Mouse (Mus musculus) MEL (cell line): ENCODE measurements around the gene Gpn3. TPM values are rescaled to one million over a fixed set of nuclear protein-coding genes. Genes with fewer than 3 reads are reported as not detected.

ENCODE experiments used
- DNase-seq: peaks from one replicate; pipeline ENCODE4 v3.0.0; 2011; ENCODE audit warnings: low read depth, low spot score
- H3K27ac ChIP-seq: 2 replicates; pipeline ENCODE4 v1.5.1; 2012; ENCODE audit warnings: low read depth, mild to moderate bottlenecking, control low read depth, low read length, moderate library complexity; ENCODE audit not compliant: control insufficient read depth
- H3K27me3 ChIP-seq, 2 experiments: fragments of 150-350 bp in 1 of 2; sonication (generic) in 1 of 2; 2 replicates each; pipeline ENCODE4 v1.6.1; 2012; ENCODE audit warnings: low read length in 2 of 2, mild to moderate bottlenecking in 2 of 2, improper control_type of control experiment in 1 of 2, moderate library complexity in 1 of 2; ENCODE audit not compliant: insufficient read depth in 2 of 2, control insufficient read depth in 1 of 2
- H3K36me3 ChIP-seq, 2 experiments: 2 replicates each; pipeline ENCODE4 v1.6.1; 2012 to 2014; ENCODE audit warnings: low read length in 2 of 2, improper control_type of control experiment in 1 of 2, inconsistent platforms in 1 of 2, mild to moderate bottlenecking in 1 of 2; ENCODE audit not compliant: insufficient read depth in 2 of 2, control insufficient read depth in 1 of 2
- H3K4me1 ChIP-seq, 2 experiments: fragments of 150-350 bp in 1 of 2; sonication (generic) in 1 of 2; 2 replicates each; pipeline ENCODE4 v1.6.1; 2012; ENCODE audit warnings: low read length in 2 of 2, improper control_type of control experiment in 1 of 2, mild to moderate bottlenecking in 1 of 2; ENCODE audit not compliant: insufficient read depth in 2 of 2, control insufficient read depth in 1 of 2
- H3K4me3 ChIP-seq, 2 experiments: fragments of 150-350 bp in 1 of 2; sonication (generic) in 1 of 2; 2 replicates each; pipeline ENCODE4 v1.5.1; 2012; ENCODE audit warnings: low read depth in 2 of 2, low read length in 2 of 2, mild to moderate bottlenecking in 2 of 2, moderate library complexity in 2 of 2, control low read depth in 1 of 2, improper control_type of control experiment in 1 of 2; ENCODE audit not compliant: control insufficient read depth in 1 of 2, insufficient read depth in 1 of 2
- H3K79me2 ChIP-seq: 2 replicates; pipeline ENCODE4 v1.6.1; 2012; ENCODE audit warnings: mild to moderate bottlenecking, low read length, moderate library complexity; ENCODE audit not compliant: control insufficient read depth, poor library complexity, insufficient read depth
- H3K9ac ChIP-seq: 2 replicates; pipeline ENCODE4 v1.6.1; 2012; ENCODE audit warnings: low read depth, mild to moderate bottlenecking, control low read depth, low read length, moderate library complexity; ENCODE audit not compliant: control insufficient read depth, poor library complexity, severe bottlenecking
- H3K9me3 ChIP-seq: fragments of 150-350 bp; sonication (generic); replicated peaks from 2 replicates; pipeline ENCODE4 v1.6.1; 2012; ENCODE audit warnings: mild to moderate bottlenecking, low read length, improper control_type of control experiment, moderate library complexity; ENCODE audit not compliant: insufficient read depth
- E2F4 ChIP-seq: IDR thresholded peaks from 2 replicates; pipeline ENCODE4 v1.6.1; 2011; ENCODE audit warnings: low read depth, low read length, improper control_type of control experiment, borderline replicate concordance
- ELF1 ChIP-seq: IDR thresholded peaks from 2 replicates; pipeline ENCODE4 v1.6.1; 2014; ENCODE audit warnings: low read depth, mild to moderate bottlenecking, inconsistent platforms, low read length, improper control_type of control experiment, moderate library complexity
- EP300 ChIP-seq, 2 experiments: IDR thresholded peaks; 2 replicates each; pipeline ENCODE4 v1.6.1; 2011; ENCODE audit warnings: improper control_type of control experiment in 2 of 2, low read length in 2 of 2, low read depth in 1 of 2, mild to moderate bottlenecking in 1 of 2
- GABPA ChIP-seq: IDR thresholded peaks from 2 replicates; pipeline ENCODE4 v1.6.1; 2012; ENCODE audit warnings: low read depth, mild to moderate bottlenecking, inconsistent platforms, low read length, improper control_type of control experiment, moderate library complexity
- HCFC1 ChIP-seq: IDR thresholded peaks from 2 replicates; pipeline ENCODE4 v1.6.1; 2012; ENCODE audit warnings: low read depth, mild to moderate bottlenecking, inconsistent platforms, low read length, improper control_type of control experiment, moderate library complexity
- JUND ChIP-seq: IDR thresholded peaks from 2 replicates; pipeline ENCODE4 v1.6.1; 2011; ENCODE audit warnings: low read depth, mild to moderate bottlenecking, improper control_type of control experiment, low read length
- MAX ChIP-seq: IDR thresholded peaks from 2 replicates; pipeline ENCODE4 v1.6.1; 2011; ENCODE audit warnings: low read length, improper control_type of control experiment
- MEF2A ChIP-seq: IDR thresholded peaks from 2 replicates; pipeline ENCODE4 v1.6.1; 2014; ENCODE audit warnings: low read depth, mild to moderate bottlenecking, inconsistent platforms, low read length, improper control_type of control experiment; ENCODE audit not compliant: poor library complexity, insufficient replicate concordance, severe bottlenecking; ENCODE audit errors: extremely low read depth
- MYB ChIP-seq: IDR thresholded peaks from 2 replicates; pipeline ENCODE4 v1.6.1; 2011; ENCODE audit warnings: mild to moderate bottlenecking, low read depth, low read length, improper control_type of control experiment
- MYC ChIP-seq: IDR thresholded peaks from 2 replicates; pipeline ENCODE4 v1.6.1; 2011; ENCODE audit warnings: low read depth, mild to moderate bottlenecking, low read length, improper control_type of control experiment, moderate library complexity
- NELFE ChIP-seq: IDR thresholded peaks from 2 replicates; pipeline ENCODE4 v1.6.1; 2011; ENCODE audit warnings: low read depth, low read length, improper control_type of control experiment
- NRF1 ChIP-seq: IDR thresholded peaks from 2 replicates; pipeline ENCODE4 v1.6.1; 2014; ENCODE audit warnings: low read depth, mild to moderate bottlenecking, inconsistent platforms, low read length, improper control_type of control experiment, moderate library complexity; ENCODE audit not compliant: poor library complexity, insufficient read depth, severe bottlenecking
- POLR2A ChIP-seq, 2 experiments: IDR thresholded peaks; 2 replicates each; pipeline ENCODE4 v1.6.1; 2011 to 2012; ENCODE audit warnings: low read length in 2 of 2, mild to moderate bottlenecking in 2 of 2, control low read depth in 1 of 2, improper control_type of control experiment in 1 of 2, low read depth in 1 of 2, moderate library complexity in 1 of 2; ENCODE audit not compliant: control insufficient read depth in 1 of 2, insufficient read depth in 1 of 2, poor library complexity in 1 of 2
- POLR2AphosphoS5 ChIP-seq: IDR thresholded peaks from 2 replicates; pipeline ENCODE4 v1.6.1; 2012; ENCODE audit warnings: low read depth, borderline replicate concordance, mild to moderate bottlenecking, inconsistent platforms, low read length, moderate library complexity, mixed read lengths
- RAD21 ChIP-seq: IDR thresholded peaks from 2 replicates; pipeline ENCODE4 v1.6.1; 2011; ENCODE audit warnings: mild to moderate bottlenecking, low read depth, low read length, improper control_type of control experiment
- SIN3A ChIP-seq: IDR thresholded peaks from 2 replicates; pipeline ENCODE4 v1.6.1; 2012; ENCODE audit warnings: low read length, improper control_type of control experiment, inconsistent platforms
- TAL1 ChIP-seq: IDR thresholded peaks from 2 replicates; pipeline ENCODE4 v1.6.1; 2012; ENCODE audit warnings: mild to moderate bottlenecking, inconsistent platforms, low read length, moderate library complexity, mixed read lengths
- TBP ChIP-seq: IDR thresholded peaks from 2 replicates; pipeline ENCODE4 v1.8.0; 2011; ENCODE audit warnings: low read depth, low read length, improper control_type of control experiment
- TCF12 ChIP-seq: IDR thresholded peaks from 2 replicates; pipeline ENCODE4 v1.6.1; 2014; ENCODE audit warnings: low read depth, mild to moderate bottlenecking, inconsistent platforms, low read length, improper control_type of control experiment, moderate library complexity
- UBTF ChIP-seq: IDR thresholded peaks from 2 replicates; pipeline ENCODE4 v1.6.1; 2012; ENCODE audit warnings: low read depth, mild to moderate bottlenecking, inconsistent platforms, low read length, improper control_type of control experiment, moderate library complexity, borderline replicate concordance; ENCODE audit not compliant: insufficient read depth
- USF1 ChIP-seq: IDR thresholded peaks from 2 replicates; pipeline ENCODE4 v1.6.1; 2014; ENCODE audit warnings: low read depth, mild to moderate bottlenecking, inconsistent platforms, low read length, improper control_type of control experiment, moderate library complexity
- ZKSCAN1 ChIP-seq: IDR thresholded peaks from 2 replicates; pipeline ENCODE4 v1.6.1; 2012; ENCODE audit warnings: low read depth, mild to moderate bottlenecking, inconsistent platforms, low read length, improper control_type of control experiment, moderate library complexity
- ZMIZ1 ChIP-seq: IDR thresholded peaks from 2 replicates; pipeline ENCODE4 v1.6.1; 2012; ENCODE audit warnings: low read depth, mild to moderate bottlenecking, inconsistent platforms, low read length, improper control_type of control experiment, moderate library complexity
- ZNF384 ChIP-seq: IDR thresholded peaks from 2 replicates; pipeline ENCODE4 v1.6.1; 2012; ENCODE audit warnings: low read depth, mild to moderate bottlenecking, inconsistent platforms, low read length, improper control_type of control experiment
- polyA plus RNA-seq, 2 experiments: library from polyadenylated mRNA; stranded (reverse) in 1 of 2; unstranded in 1 of 2; fragments of >175 nt in 1 of 2; fragments of >200 nt in 1 of 2; gene quantifications; 2 replicates each; pipeline versions ENCODE4 v1.2.1 to v1.2.4; 2012; ENCODE audit warnings: low replicate concordance in 2 of 2, low read depth in 1 of 2; ENCODE audit not compliant: insufficient read length in 2 of 2, insufficient read depth in 1 of 2, missing spikeins in 1 of 2
- total RNA-seq: library from RNA; depleted of rRNA; stranded (reverse); fragments of 300-350 nt; gene quantifications from 2 replicates; pipeline ENCODE4 v1.2.3, GENCODE M21; 2012

Gpn3 gene
- total and polyA plus RNA-seq, 3 experiments: 85.6 to 89.9 TPM; not detected in 1

- TF ChIP-seq E2F4 (peak; percentile 87; the same call in 1 of the 2 replicates), ZMIZ1 (peak; percentile 79), GABPA (no peak)
- TF ChIP-seq, all 39 proteins: peak for 19
Measured at GRCm38 (mm10) chr5:122353807-122354491, 17.7 kb upstream of the Gpn3 start, which contains the start of the genes Rad9b and Vps29 (continued).

- Histone ChIP-seq H3K4me1 (peaks cover 0 to 10% of the 10 kb centered on the region in 2 experiments; a peak in 2 of 4 replicates), H3K27ac (peak overlapping the region; percentile 3), H3K9ac (peak overlapping the region; percentile 82), H3K9me3 (no peaks in the 10 kb centered on the region), H3K27me3 (no peaks in the 10 kb centered on the region), H3K36me3 (peaks cover 0 to 11% of the 10 kb centered on the region in 2 experiments; a peak in 3 of 4 replicates), H3K4me3 (peak overlapping the region; percentile 67 to 77), H3K79me2 (peaks cover 15% of the 10 kb centered on the region)
- peak; percentile 58 for DNase-seq
- TF ChIP-seq POLR2A (IDR thresholded peaks at IDR 0.05; ENCODE audit: control insufficient read depth in 1 of 2, insufficient read depth in 1 of 2, low read depth in 1 of 2, low read length in 2 of 2, poor library complexity in 1 of 2) (peak in 1 of 2 experiments; percentile 6; a peak in 1 of 4 replicates), TCF12 (no peak)
Measured at GRCm38 (mm10) chr5:122354492-122355067, 17.1 kb upstream of the Gpn3 start.

GRCm38 (mm10) chr5:122372192-122372769 is 605 bp downstream of the Gpn3 start, which contains the start of gene Fam216a:
TSS of gene Fam216a (minus strand) at chr5:122372364.
- Histone ChIP-seq H3K79me2 (peaks cover 27% of the 10 kb centered on the region), H3K9me3 (no peaks in the 10 kb centered on the region), H3K4me1 (peaks cover 0 to 3% of the 10 kb centered on the region in 2 experiments; a peak in 1 of 4 replicates), H3K36me3 (peaks cover 8 to 11% of the 10 kb centered on the region in 2 experiments), H3K27ac (peak within 1 kb of the TSS; percentile 91), H3K4me3 (peak within 1 kb of the TSS; percentile 81 to 95), H3K9ac (peak within 1 kb of the TSS; percentile 96), H3K27me3 (no peaks in the 10 kb centered on the region)
- peak; percentile 100 for DNase-seq
- peak; percentile 88 for TF ChIP-seq NRF1
- TF ChIP-seq USF1: peak; percentile 67; the same call in 1 of the 2 replicates
- peak; percentile 85 for TF ChIP-seq MYB
- TF ChIP-seq NELFE: peak; percentile 86
- TF ChIP-seq RAD21: no peak
- peak; percentile 80 to 86 for TF ChIP-seq POLR2A (IDR thresholded peaks at IDR 0.05; ENCODE audit: control insufficient read depth in 1 of 2, insufficient read depth in 1 of 2, low read depth in 1 of 2, low read length in 2 of 2, poor library complexity in 1 of 2)
- 0 out of 2 replicates have a peak, but pooled peaks have one; percentile 36 for TF ChIP-seq POLR2AphosphoS5
- no peak for TF ChIP-seq ZKSCAN1
- no peak for TF ChIP-seq TAL1
- TF ChIP-seq JUND: no peak
- TF ChIP-seq SIN3A: peak; percentile 99
- peak; percentile 31; the same call in 1 of the 2 replicates for TF ChIP-seq E2F4
- peak; percentile 95 for TF ChIP-seq HCFC1
- peak in 1 of 2 experiments; percentile 60; a peak in 1 of 4 replicates for TF ChIP-seq EP300 (IDR thresholded peaks at IDR 0.05; ENCODE audit: low read depth in 1 of 2, low read length in 2 of 2)
- no peak for TF ChIP-seq GABPA
- peak; percentile 96 for TF ChIP-seq MYC
- TF ChIP-seq ZMIZ1: peak; percentile 90; the same call in 1 of the 2 replicates
- TF ChIP-seq ELF1: peak; percentile 88
- peak; percentile 92 for TF ChIP-seq MAX
- TF ChIP-seq UBTF: no peak
- peak; percentile 81 for TF ChIP-seq ZNF384
- TF ChIP-seq TCF12: peak; percentile 70
- TF ChIP-seq TBP: peak; percentile 73
- no peak for TF ChIP-seq MEF2A
